Mouse (Mus musculus) heart, adult 11 months (tissue): ENCODE data around the gene Dlg5.
A peak's percentile ranks its signal among the peaks of the same experiment; 100 is the strongest.

Experiments used
- DNase-seq: peaks from one replicate; pipeline ENCODE4 v3.0.0; 2022

The Dlg5 gene

GRCm38 (mm10) chr14:24245177-24246081 lies at the start of gene Dlg5:
TSS of gene Dlg5 (minus strand) at chr14:24245920.
- DNase-seq, result peak; percentile 97

- DNase-seq, result peak; percentile 57
These were observed 47.9 kb upstream of the Dlg5 start for GRCm38 (mm10) chr14:24293631-24294030.

GRCm38 (mm10) chr14:24292914-24293313 lies 47.2 kb upstream of the Dlg5 start, which contains the start of gene E330034G19Rik:
TSS of gene E330034G19Rik (plus strand) at chr14:24293214.
- peak; percentile 51 for DNase-seq

GRCm38 (mm10) chr14:24290726-24291125 lies 45.0 kb upstream of the Dlg5 start:
- peak; percentile 69 for DNase-seq

- DNase-seq, result peak; percentile 55
These were observed 40.4 kb upstream of the Dlg5 start for GRCm38 (mm10) chr14:24286136-24286535.

GRCm38 (mm10) chr14:24282276-24282675 lies 36.6 kb upstream of the Dlg5 start:
- DNase-seq, result peak; percentile 55

GRCm38 (mm10) chr14:24281278-24281677 lies 35.6 kb upstream of the Dlg5 start:
- peak; percentile 61 for DNase-seq

GRCm38 (mm10) chr14:24275534-24275933 lies 29.8 kb upstream of the Dlg5 start:
- no peak for DNase-seq

GRCm38 (mm10) chr14:24273575-24273974 lies 27.9 kb upstream of the Dlg5 start:
- DNase-seq, result no peak

GRCm38 (mm10) chr14:24269571-24269970 lies 23.9 kb upstream of the Dlg5 start:
- no peak for DNase-seq

- DNase-seq, result no peak
These were observed 17.2 kb upstream of the Dlg5 start for GRCm38 (mm10) chr14:24262915-24263314.

- no peak for DNase-seq
These were observed 16.7 kb upstream of the Dlg5 start for GRCm38 (mm10) chr14:24262382-24262781.

GRCm38 (mm10) chr14:24260391-24260790 lies 14.7 kb upstream of the Dlg5 start:
- no peak for DNase-seq

GRCm38 (mm10) chr14:24255956-24256355 lies 10.2 kb upstream of the Dlg5 start:
- no peak for DNase-seq

GRCm38 (mm10) chr14:24253611-24254202 lies 8.0 kb upstream of the Dlg5 start:
- no peak for DNase-seq

GRCm38 (mm10) chr14:24251326-24251725 lies 5.6 kb upstream of the Dlg5 start:
- no peak for DNase-seq

- no peak for DNase-seq
These were observed 4.2 kb upstream of the Dlg5 start for GRCm38 (mm10) chr14:24249926-24250325.

- DNase-seq, result peak; percentile 93
These were observed 1.2 kb downstream of the Dlg5 start for GRCm38 (mm10) chr14:24244330-24245176.

GRCm38 (mm10) chr14:24242016-24242415 lies 3.7 kb downstream of the Dlg5 start:
- no peak for DNase-seq

- DNase-seq, result no peak
These were observed 4.9 kb downstream of the Dlg5 start for GRCm38 (mm10) chr14:24240831-24241230.

- no peak for DNase-seq
These were observed 6.1 kb downstream of the Dlg5 start for GRCm38 (mm10) chr14:24239651-24240050.

- DNase-seq, result no peak
These were observed 9.8 kb downstream of the Dlg5 start for GRCm38 (mm10) chr14:24235954-24236353.

- no peak for DNase-seq
These were observed 11.3 kb downstream of the Dlg5 start for GRCm38 (mm10) chr14:24234411-24234810.
